Mouse (Mus musculus) lung, adult 2 months (tissue): ENCODE measurements around the gene St6galnac6.

Source experiments
- CTCF ChIP-seq: fragments of 200-500 bp; IDR thresholded peaks from 2 replicates; pipeline ENCODE4 v1.5.1; 2011; ENCODE audit warnings: mild to moderate bottlenecking, low read length, control low read depth; ENCODE audit not compliant: insufficient read depth
- POLR2A ChIP-seq: fragments of 200-500 bp; IDR thresholded peaks from 2 replicates; pipeline ENCODE4 v1.6.1; 2011; ENCODE audit warnings: low read depth, mild to moderate bottlenecking, control low read depth, low read length, borderline replicate concordance; ENCODE audit errors: extremely low read depth

- no peak for TF ChIP-seq CTCF
- no peak for TF ChIP-seq POLR2A
Measured at GRCm38 (mm10) chr2:32612274-32612673, 12.8 kb downstream of the St6galnac6 start.
